Mouse (Mus musculus) neural tube, embryonic 14.5 days (tissue): ENCODE data around the gene Papss2. TPM values are rescaled to one million over a fixed set of nuclear protein-coding genes. Genes with fewer than 3 reads are reported as not detected.

Experiments used
- ATAC-seq: fragments of 200-750 bp; cut with Nextera tagmentation; 2 replicates; pipeline ENCODE4 v1.8.0; 2017; ENCODE audit warnings: low read depth, mild to moderate bottlenecking, moderate TSS enrichment, moderate library complexity
- H3K27ac ChIP-seq: fragments of 300-500 bp; sonication (generic); 2 replicates; pipeline ENCODE4 v1.5.1; 2014; ENCODE audit warnings: low read depth, mild to moderate bottlenecking, control low read depth, low read length, moderate library complexity, mixed read lengths
- H3K27me3 ChIP-seq: fragments of 300-500 bp; sonication (generic); 2 replicates; pipeline ENCODE4 v1.6.1; 2014; ENCODE audit warnings: low read length; ENCODE audit not compliant: control insufficient read depth, insufficient read depth
- H3K36me3 ChIP-seq: fragments of 300-500 bp; sonication (generic); 2 replicates; pipeline ENCODE4 v1.6.1; 2014; ENCODE audit warnings: low read length, mixed read lengths; ENCODE audit not compliant: control insufficient read depth, insufficient read depth
- H3K4me1 ChIP-seq: fragments of 300-500 bp; sonication (generic); 2 replicates; pipeline ENCODE4 v1.6.1; 2014; ENCODE audit warnings: low read length; ENCODE audit not compliant: control insufficient read depth, insufficient read depth
- H3K4me2 ChIP-seq: fragments of 300-500 bp; sonication (generic); 2 replicates; pipeline ENCODE4 v1.6.1; 2014; ENCODE audit warnings: mild to moderate bottlenecking, low read depth, low read length, control low read depth
- H3K4me3 ChIP-seq: fragments of 300-500 bp; sonication (generic); 2 replicates; pipeline ENCODE4 v1.5.1; 2014; ENCODE audit warnings: low read depth, low read length, control low read depth, mixed read lengths
- H3K9ac ChIP-seq: fragments of 300-500 bp; sonication (generic); replicated peaks from 2 replicates; pipeline ENCODE4 v1.6.1; 2014; ENCODE audit warnings: low read depth, mild to moderate bottlenecking, control low read depth, low read length, mixed read lengths
- H3K9me3 ChIP-seq: fragments of 300-500 bp; sonication (generic); 2 replicates; pipeline ENCODE4 v1.6.1; 2016; ENCODE audit warnings: low read length; ENCODE audit not compliant: control insufficient read depth
- WGBS: fragments of 180-500 bp; shearing (Covaris S2); extraction: QIAGEN DNeasy Blood & Tissue Kit; methylation state at CpG from one replicate; pipeline ENCODE4 v1.1.7; 2014; 5-methylcytosine and 5-hydroxymethylcytosine counted together
- polyA plus RNA-seq: library from polyadenylated mRNA; unstranded; fragments of >200 nt; fragmentation: Nextera tagmentation; extraction: Ambion mirVana; gene quantifications from 2 replicates; pipeline ENCODE4 v1.2.1, GENCODE M21; 2014

Papss2 gene
- polyA plus RNA-seq, 1 experiment from 2014 or later, result 1.5 TPM

DNA sequence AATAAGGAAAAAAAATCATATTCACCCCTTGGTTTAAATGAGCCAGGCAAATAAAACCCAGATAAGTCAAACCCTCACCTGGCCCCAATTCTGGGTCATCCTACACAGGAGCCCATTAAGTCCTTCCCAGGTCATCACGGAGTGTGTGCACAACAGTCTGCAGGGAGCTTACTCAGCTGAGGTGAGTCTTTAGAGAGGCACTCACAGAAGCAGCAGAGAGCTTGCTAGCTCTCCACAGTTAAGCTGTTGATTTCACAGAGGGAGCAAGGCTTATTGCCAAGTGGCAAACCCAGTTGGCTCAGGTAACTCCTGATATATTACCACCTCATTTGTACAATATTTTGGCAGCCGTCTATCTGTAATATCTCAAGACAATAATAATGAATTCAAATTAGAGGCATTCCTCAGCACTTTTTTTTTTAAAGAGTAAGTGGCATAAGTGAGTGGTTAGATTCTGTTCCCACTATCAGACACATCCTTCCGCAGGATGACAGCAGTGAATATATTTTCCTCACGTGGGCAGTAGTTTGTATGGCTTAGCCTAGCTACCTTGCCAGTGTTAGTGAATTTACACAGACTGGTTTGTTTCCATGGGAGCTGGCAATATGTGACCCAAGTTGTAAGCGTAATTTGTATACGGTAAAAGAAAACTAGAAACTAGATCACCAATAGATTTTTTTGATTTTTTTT, 9.1 kb downstream of the Papss2 start:
- Histone ChIP-seq H3K27me3 (no peaks in the 10 kb centered on the region), H3K4me1 (peaks cover 3% of the 10 kb centered on the region; the same call in 1 of the 2 replicates), H3K36me3 (no peaks in the 10 kb centered on the region), H3K27ac (no peak overlapping the region), H3K9me3 (no peaks in the 10 kb centered on the region), H3K4me3 (no peak overlapping the region), H3K4me2 (no peak overlapping the region), H3K9ac (no peak overlapping the region)
- no peak for ATAC-seq
- WGBS, result 78% methylated on average over 6 of the region's 6 CpGs

DNA sequence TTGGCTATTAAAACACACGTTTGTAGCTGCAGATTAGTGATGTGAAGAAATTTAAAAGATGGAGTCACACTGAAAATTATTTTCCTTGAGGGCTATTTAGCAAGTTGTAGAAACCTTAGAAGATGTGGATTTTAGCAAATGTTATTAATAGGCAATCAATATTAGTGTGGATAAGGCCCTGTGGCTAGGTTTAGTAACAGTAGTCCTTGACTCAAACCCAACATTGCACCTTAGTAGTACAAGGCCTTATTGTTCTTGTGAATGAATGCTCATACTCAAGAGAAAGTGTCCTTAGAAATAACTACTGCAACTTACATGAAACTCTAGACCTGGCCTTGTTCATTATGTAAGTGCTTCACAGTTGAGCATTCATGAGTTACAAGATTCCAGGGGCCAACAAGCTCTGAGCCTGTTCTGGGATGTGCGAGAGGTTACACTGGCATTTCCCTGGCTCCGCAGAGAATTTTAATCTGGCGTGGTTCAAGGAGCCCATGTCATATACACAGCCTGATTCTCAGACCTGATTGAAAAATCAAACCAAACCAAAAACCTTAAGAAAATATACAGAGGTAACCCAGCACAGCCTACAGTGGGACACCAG, 10.7 kb downstream of the Papss2 start:
- Histone ChIP-seq H3K9ac (no peak overlapping the region), H3K4me1 (peaks cover 3% of the 10 kb centered on the region; the same call in 1 of the 2 replicates), H3K4me2 (no peak overlapping the region), H3K27ac (no peak overlapping the region), H3K4me3 (no peak overlapping the region), H3K9me3 (no peaks in the 10 kb centered on the region), H3K27me3 (no peaks in the 10 kb centered on the region), H3K36me3 (no peaks in the 10 kb centered on the region)
- WGBS, result 69% methylated on average over 4 of the region's 4 CpGs
- no peak for ATAC-seq

DNA sequence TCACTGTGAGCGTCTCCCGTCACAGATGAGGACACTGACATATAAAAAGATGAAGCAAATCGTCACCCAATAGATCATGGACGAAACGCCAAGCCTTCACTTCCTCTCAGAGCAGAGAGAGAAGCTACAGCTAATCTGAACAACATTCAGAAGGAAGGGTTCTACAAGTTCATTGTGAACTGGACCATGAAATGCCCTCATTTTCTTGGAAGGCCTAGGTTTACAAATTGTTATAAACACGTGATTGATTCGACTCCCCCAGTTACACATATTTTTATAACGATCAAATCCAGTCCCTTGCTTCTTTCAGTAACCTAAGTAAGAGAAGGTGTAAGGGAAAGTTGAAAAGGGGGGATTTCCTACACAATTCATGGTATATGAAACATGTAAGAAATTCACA, 11.4 kb downstream of the Papss2 start:
- H3K9ac ChIP-seq, result no peak overlapping the region
- no peaks in the 10 kb centered on the region for H3K9me3 ChIP-seq
- no peaks in the 10 kb centered on the region for H3K36me3 ChIP-seq
- ATAC-seq, result no peak
- H3K4me2 ChIP-seq, result no peak overlapping the region
- H3K4me3 ChIP-seq, result no peak overlapping the region
- no peaks in the 10 kb centered on the region for H3K27me3 ChIP-seq
- H3K27ac ChIP-seq, result no peak overlapping the region
- H3K4me1 ChIP-seq, result peaks cover 3% of the 10 kb centered on the region; the same call in 1 of the 2 replicates
- WGBS, result 87% methylated on average over 8 of the region's 8 CpGs

DNA sequence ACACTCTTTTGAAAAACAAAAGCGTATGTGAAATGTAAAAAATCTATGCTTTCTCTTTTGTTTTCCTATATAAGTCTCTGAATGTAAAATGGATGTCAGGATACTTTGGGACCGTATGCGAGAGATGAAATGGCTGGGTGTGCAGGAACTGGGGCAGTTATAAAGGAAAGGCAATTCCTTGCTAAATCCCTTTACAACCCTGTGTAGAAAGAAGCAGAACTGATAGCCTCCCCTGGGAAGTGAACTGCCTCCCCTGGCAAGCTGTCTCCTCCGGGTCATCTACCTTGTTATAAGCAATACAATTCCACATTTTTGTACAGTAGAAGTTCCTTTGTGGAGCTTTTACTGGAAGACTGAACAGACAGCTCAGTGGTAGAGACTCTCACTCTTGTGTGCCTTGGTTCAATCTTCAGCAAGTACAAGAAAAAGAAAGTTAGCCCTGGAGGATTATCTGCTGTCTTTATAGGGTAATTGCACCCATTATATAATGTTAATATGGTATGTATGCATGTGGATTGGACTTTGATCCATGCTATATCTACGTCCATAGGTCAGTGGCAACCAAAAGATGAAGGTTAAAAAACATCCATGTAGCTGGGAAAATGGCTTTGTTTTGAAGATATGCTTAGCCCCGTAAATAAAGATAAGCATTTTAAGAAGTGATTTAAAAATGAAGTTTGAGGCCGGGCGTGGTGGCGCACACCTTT, 15.9 kb downstream of the Papss2 start:
- H3K4me1 ChIP-seq, result no peaks in the 10 kb centered on the region
- ATAC-seq, result no peak
- H3K4me3 ChIP-seq, result no peak overlapping the region
- no peaks in the 10 kb centered on the region for H3K27me3 ChIP-seq
- H3K9me3 ChIP-seq, result no peaks in the 10 kb centered on the region
- no peaks in the 10 kb centered on the region for H3K36me3 ChIP-seq
- H3K9ac ChIP-seq, result no peak overlapping the region
- WGBS, result 77% methylated on average over 9 of the region's 9 CpGs
- no peak overlapping the region for H3K4me2 ChIP-seq
- H3K27ac ChIP-seq, result no peak overlapping the region

DNA sequence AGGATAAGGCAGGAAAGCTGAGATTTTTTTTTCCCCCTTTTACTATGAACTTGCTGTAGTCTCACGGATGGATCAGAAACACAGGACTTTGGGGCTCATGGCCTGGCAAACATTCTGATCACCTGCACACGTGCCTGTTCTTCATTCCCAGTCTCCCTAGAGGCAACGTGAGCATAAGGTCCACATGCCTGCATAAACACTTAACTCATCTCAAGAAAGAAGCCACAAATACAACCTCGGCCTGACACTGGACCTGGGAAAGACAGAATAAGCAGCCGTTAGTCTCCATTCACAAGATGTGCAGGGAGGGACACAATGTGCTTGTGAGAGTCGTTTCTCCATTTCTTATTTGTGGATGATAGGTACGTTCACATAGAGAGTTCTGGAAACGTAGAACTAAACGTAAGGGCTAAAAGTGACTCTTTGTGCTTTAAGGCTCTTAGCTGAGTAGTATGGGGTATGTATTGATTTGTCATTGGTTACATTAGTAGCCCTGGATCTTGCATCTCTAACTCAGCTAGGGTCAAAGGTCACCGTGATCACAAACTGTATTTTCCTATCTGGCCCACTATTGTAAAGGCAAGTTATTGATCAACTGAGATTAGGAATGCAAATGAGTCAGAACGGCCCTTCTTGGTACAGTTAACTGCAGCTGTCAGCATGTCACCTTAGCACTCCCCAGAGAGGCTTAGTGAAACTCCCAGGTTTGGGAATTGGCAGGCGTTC, 18.6 kb downstream of the Papss2 start:
- H3K27ac ChIP-seq, result no peak overlapping the region
- H3K4me3 ChIP-seq, result no peak overlapping the region
- no peaks in the 10 kb centered on the region for H3K4me1 ChIP-seq
- no peaks in the 10 kb centered on the region for H3K36me3 ChIP-seq
- no peaks in the 10 kb centered on the region for H3K27me3 ChIP-seq
- H3K9ac ChIP-seq, result no peak overlapping the region
- H3K9me3 ChIP-seq, result no peaks in the 10 kb centered on the region
- ATAC-seq, result no peak
- no peak overlapping the region for H3K4me2 ChIP-seq
- WGBS, result 77% methylated on average over 12 of the region's 12 CpGs

DNA sequence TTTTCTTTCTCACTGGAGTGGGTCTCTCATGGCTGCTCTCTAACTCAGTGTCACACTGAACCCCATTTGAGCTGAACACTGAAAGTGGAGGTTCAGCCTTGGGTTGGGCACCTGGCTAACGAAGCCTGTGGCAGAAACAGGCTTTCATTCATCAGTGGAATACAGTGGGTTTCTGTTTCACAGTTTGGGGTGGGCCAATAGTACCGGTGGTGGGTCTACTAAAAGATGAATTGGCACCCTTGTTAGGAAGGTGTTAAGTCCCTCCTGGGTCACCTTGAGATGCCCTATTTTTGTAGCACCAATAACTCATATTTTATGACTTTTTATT, 19.1 kb downstream of the Papss2 start:
- Histone ChIP-seq H3K27ac (no peak overlapping the region), H3K9me3 (no peaks in the 10 kb centered on the region), H3K9ac (no peak overlapping the region), H3K36me3 (no peaks in the 10 kb centered on the region), H3K4me2 (no peak overlapping the region), H3K27me3 (no peaks in the 10 kb centered on the region), H3K4me1 (no peaks in the 10 kb centered on the region), H3K4me3 (no peak overlapping the region)
- 76% methylated on average over 2 of the region's 2 CpGs for WGBS
- ATAC-seq, result no peak

DNA sequence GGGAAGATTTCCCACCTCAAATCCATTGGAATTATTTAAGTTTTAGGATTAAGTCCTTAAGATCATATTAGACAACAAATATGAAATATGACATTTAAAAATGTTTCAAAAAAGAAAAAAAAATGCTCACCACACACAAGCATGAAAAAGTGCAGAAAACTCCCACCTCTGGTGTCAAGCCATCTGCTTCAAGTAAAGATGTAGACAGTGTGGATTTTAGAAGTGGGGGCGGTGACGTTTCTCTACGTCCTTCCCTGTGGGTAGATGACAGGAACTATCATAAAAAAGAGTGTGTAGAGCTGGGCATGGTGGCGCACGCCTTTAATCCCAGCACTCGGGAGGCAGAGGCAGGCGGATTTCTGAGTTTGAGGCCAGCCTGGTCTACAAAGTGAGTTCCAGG, 21.1 kb downstream of the Papss2 start:
- H3K27me3 ChIP-seq, result no peaks in the 10 kb centered on the region
- no peaks in the 10 kb centered on the region for H3K9me3 ChIP-seq
- no peaks in the 10 kb centered on the region for H3K4me1 ChIP-seq
- H3K36me3 ChIP-seq, result no peaks in the 10 kb centered on the region
- no peak overlapping the region for H3K4me2 ChIP-seq
- H3K4me3 ChIP-seq, result no peak overlapping the region
- 95% methylated on average over 7 of the region's 7 CpGs for WGBS
- no peak overlapping the region for H3K27ac ChIP-seq
- no peak overlapping the region for H3K9ac ChIP-seq
- ATAC-seq, result no peak

DNA sequence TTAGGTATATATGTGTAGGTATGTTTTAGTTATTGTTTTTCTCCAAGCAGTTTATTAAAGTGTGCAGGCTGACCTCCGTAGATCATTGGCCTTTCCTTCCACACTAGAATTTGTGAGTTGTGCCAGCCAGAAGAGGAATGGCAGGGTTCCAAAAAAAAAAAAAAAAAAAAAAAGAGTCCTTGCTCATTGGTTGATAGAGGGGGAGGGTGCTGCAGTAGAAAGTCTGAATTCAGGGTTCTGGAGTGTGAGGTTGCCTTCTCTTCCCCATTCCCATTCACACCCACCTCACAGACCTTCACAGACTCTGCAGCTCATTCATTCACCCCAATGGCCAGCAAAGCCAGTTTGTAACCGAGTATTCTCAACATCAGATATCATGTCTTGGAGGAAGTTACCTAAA, 24.1 kb downstream of the Papss2 start:
- 91% methylated on average over 2 of the region's 2 CpGs for WGBS
- H3K9me3 ChIP-seq, result no peaks in the 10 kb centered on the region
- no peak overlapping the region for H3K4me3 ChIP-seq
- no peak overlapping the region for H3K9ac ChIP-seq
- H3K36me3 ChIP-seq, result no peaks in the 10 kb centered on the region
- H3K27me3 ChIP-seq, result no peaks in the 10 kb centered on the region
- no peaks in the 10 kb centered on the region for H3K4me1 ChIP-seq
- H3K4me2 ChIP-seq, result no peak overlapping the region
- no peak for ATAC-seq
- no peak overlapping the region for H3K27ac ChIP-seq
